22 mouse cellular contexts compared by ENCODE assay signal in the genomic region with DNA sequence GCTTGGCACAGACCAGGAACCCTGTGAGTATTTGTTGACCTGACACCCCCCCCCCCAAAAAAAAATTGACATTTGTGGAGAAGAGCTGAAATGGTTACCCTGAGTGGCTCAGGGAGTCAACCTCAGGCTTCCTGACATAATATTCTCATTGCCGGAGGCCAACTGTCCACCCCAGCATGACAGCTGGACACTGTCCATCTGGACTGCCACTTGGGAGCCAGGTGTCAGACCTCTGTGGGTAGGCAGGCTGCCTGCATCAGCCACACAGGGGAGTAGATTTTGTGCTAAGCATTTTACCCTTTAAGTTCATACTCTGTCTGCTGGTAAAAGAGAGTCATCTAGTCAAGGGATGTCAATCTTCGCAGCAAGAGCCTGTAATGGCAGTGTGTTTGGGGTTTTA.
DNase-seq lines count a peak whose midpoint lies in the region; ATAC-seq lines count a peak whose summit lies in the region.
"Had no signal": no experiment of that assay in that cellular context is flagged by ENCODE, and none has a peak within 500 bp of the region (broad histone marks: within the 10 kb centered on the region; RNA-seq: fewer than 3 reads in every experiment).

No protein-coding gene starts in this region.

- no peak for ATAC-seq in megakaryocyte, adult 5-6 weeks (ENCODE audit: poor library complexity, severe bottlenecking)
- no peak for ATAC-seq in heart, embryonic 12.5 days (ENCODE audit: insufficient number of reproducible peaks, low FRiP score)
- ATAC-seq: midbrain, embryonic 15.5 days had no signal

- H3K4me2 ChIP-seq in heart, embryonic 12.5 days: no peak overlapping the region
- H3K4me2 ChIP-seq: embryonic facial prominence, embryonic 12.5 days; forebrain, embryonic 12.5 days; kidney, embryonic 15.5 days; limb, embryonic 15.5 days; lung, embryonic 15.5 days; midbrain, embryonic 15.5 days had no signal

- H3K9me3 ChIP-seq in heart, embryonic 12.5 days (replicated peaks): peaks cover 10% of the 10 kb centered on the region; the same call in 1 of the 2 replicates
- H3K9me3 ChIP-seq: embryonic facial prominence, embryonic 12.5 days; forebrain, embryonic 12.5 days; kidney, embryonic 15.5 days; limb, embryonic 15.5 days; lung, embryonic 15.5 days; midbrain, embryonic 15.5 days had no signal

- no peak overlapping the region for H3K27ac ChIP-seq in heart, embryonic 12.5 days (ENCODE audit: poor library complexity, severe bottlenecking)
- H3K27ac ChIP-seq: embryonic facial prominence, embryonic 12.5 days; forebrain, embryonic 12.5 days; kidney, embryonic 15.5 days; left cerebral cortex, adult 2 months; limb, embryonic 15.5 days; liver, embryonic 14.5 days; lung, embryonic 15.5 days; midbrain, embryonic 15.5 days had no signal

- intact Hi-C loops in left cerebral cortex, postnatal 4 days (cut with DNase I): no loop called here

- no peak overlapping the region for H3K9ac ChIP-seq in heart, embryonic 12.5 days
- H3K9ac ChIP-seq: embryonic facial prominence, embryonic 12.5 days; forebrain, embryonic 12.5 days; kidney, embryonic 15.5 days; limb, embryonic 15.5 days; liver, embryonic 14.5 days; lung, embryonic 15.5 days; midbrain, embryonic 15.5 days had no signal

- H3K4me1 ChIP-seq in heart, embryonic 12.5 days (replicated peaks): no peaks in the 10 kb centered on the region
- H3K4me1 ChIP-seq: embryonic facial prominence, embryonic 12.5 days; kidney, embryonic 15.5 days; limb, embryonic 15.5 days; lung, embryonic 15.5 days had no signal

- WGBS in heart, embryonic 12.5 days: 82% methylated on average over 2 of the region's 2 CpGs

- H3K27me3 ChIP-seq in heart, embryonic 12.5 days (replicated peaks): no peaks in the 10 kb centered on the region
- H3K27me3 ChIP-seq: embryonic facial prominence, embryonic 12.5 days; kidney, embryonic 15.5 days; limb, embryonic 15.5 days; lung, embryonic 15.5 days; midbrain, embryonic 15.5 days had no signal

- peak; percentile 69 for DNase-seq in left cerebral cortex, postnatal 4 days
- DNase-seq in left cerebral cortex, adult 18-20 months (ENCODE audit: low spot score in 2 of 2): no peak
- peak; percentile 80 for DNase-seq in cerebellum, adult 9-11 months
- peak; percentile 24 for DNase-seq in gastrocnemius, postnatal 10 days
- no peak for DNase-seq in adrenal gland, postnatal 14 days
- DNase-seq: adrenal gland, adult 2 months; B cell, adult 2 months; kidney, adult 11 months; layer of hippocampus, adult 9-11 months; lung, postnatal 36 days; thymus, postnatal 36 days had no signal

- no peak overlapping the region for H3K4me3 ChIP-seq in heart, embryonic 12.5 days
- H3K4me3 ChIP-seq: embryonic facial prominence, embryonic 12.5 days; erythroblast, embryonic 14.5 days; forebrain, embryonic 12.5 days; kidney, embryonic 15.5 days; left cerebral cortex, adult 2 months; limb, embryonic 15.5 days; lung, embryonic 15.5 days; midbrain, embryonic 15.5 days had no signal

- 0 out of 2 replicates have a peak, but pooled peaks cover 5% of the 10 kb centered on the region for H3K36me3 ChIP-seq in heart, embryonic 12.5 days
- H3K36me3 ChIP-seq: forebrain, embryonic 12.5 days; kidney, embryonic 15.5 days; limb, embryonic 15.5 days; lung, embryonic 15.5 days; midbrain, embryonic 15.5 days had no signal

Comparison
In these comparisons a context has a peak if more than half of its experiments do, and no peak if none do; other contexts are left out.
1. DNase-seq: peak in left cerebral cortex, postnatal 4 days (single experiment), cerebellum, adult 9-11 months (single experiment) and gastrocnemius, postnatal 10 days (single experiment); none in left cerebral cortex, adult 18-20 months (0 of 2) and adrenal gland, postnatal 14 days (single experiment).